Mouse (Mus musculus): ENCODE results near the gene Nxpe2.
"Not testable (repeated sequence)": the region's sequence is repeated elsewhere in the genome, so short reads cannot be mapped to it uniquely, and the experiment has no call there.

The Nxpe2 gene

GRCm38 (mm10) chr9:48353148-48353698 is at the start of gene Nxpe2:
Gene Nxpe2, minus strand, starts transcription at chr9:48353454.
- no peak for DNase-seq (ENCODE audit: low spot score)

- DNase-seq (ENCODE audit: low spot score) = no peak
Observed at GRCm38 (mm10) chr9:48389983-48390382, 36.7 kb upstream of the Nxpe2 start.

GRCm38 (mm10) chr9:48388451-48388850 is 35.2 kb upstream of the Nxpe2 start:
- no peak for DNase-seq (ENCODE audit: low spot score)

GRCm38 (mm10) chr9:48374357-48374756 is 21.1 kb upstream of the Nxpe2 start:
- DNase-seq (ENCODE audit: low spot score) = no peak

- DNase-seq (ENCODE audit: low spot score) = no peak
Observed at GRCm38 (mm10) chr9:48373232-48373878, 20.1 kb upstream of the Nxpe2 start.

- no peak for DNase-seq (ENCODE audit: low spot score)
Observed at GRCm38 (mm10) chr9:48362743-48363142, 9.5 kb upstream of the Nxpe2 start.

GRCm38 (mm10) chr9:48361815-48362631 is 8.8 kb upstream of the Nxpe2 start:
- no peak for DNase-seq (ENCODE audit: low spot score)

GRCm38 (mm10) chr9:48360826-48361225 is 7.6 kb upstream of the Nxpe2 start:
- no peak for DNase-seq (ENCODE audit: low spot score)

- no peak for DNase-seq (ENCODE audit: low spot score)
Observed at GRCm38 (mm10) chr9:48357097-48357496, 3.8 kb upstream of the Nxpe2 start.

- DNase-seq (ENCODE audit: low spot score) = peak; percentile 31
Observed at GRCm38 (mm10) chr9:48354793-48355192, 1.5 kb upstream of the Nxpe2 start.

GRCm38 (mm10) chr9:48354122-48354521 is 868 bp upstream of the Nxpe2 start:
- DNase-seq (ENCODE audit: low spot score) = no peak

GRCm38 (mm10) chr9:48345866-48346265 is 7.4 kb downstream of the Nxpe2 start:
- no peak for DNase-seq (ENCODE audit: low spot score)

- DNase-seq (ENCODE audit: low spot score) = no peak
Observed at GRCm38 (mm10) chr9:48345456-48345855, 7.8 kb downstream of the Nxpe2 start.

GRCm38 (mm10) chr9:48340708-48341380 is 12.4 kb downstream of the Nxpe2 start:
- no peak for DNase-seq (ENCODE audit: low spot score)

GRCm38 (mm10) chr9:48339563-48339962 is 13.7 kb downstream of the Nxpe2 start:
- DNase-seq (ENCODE audit: low spot score) = no peak

- no peak for DNase-seq (ENCODE audit: low spot score)
Observed at GRCm38 (mm10) chr9:48338783-48339455, 14.3 kb downstream of the Nxpe2 start.

GRCm38 (mm10) chr9:48329597-48329996 is 23.7 kb downstream of the Nxpe2 start:
- no peak for DNase-seq (ENCODE audit: low spot score)

- no peak for DNase-seq (ENCODE audit: low spot score)
Observed at GRCm38 (mm10) chr9:48326338-48326737, 26.9 kb downstream of the Nxpe2 start.

- no peak for DNase-seq (ENCODE audit: low spot score)
Observed at GRCm38 (mm10) chr9:48315825-48316224, 37.4 kb downstream of the Nxpe2 start.

GRCm38 (mm10) chr9:48314194-48314593 is 39.1 kb downstream of the Nxpe2 start:
- no peak for DNase-seq (ENCODE audit: low spot score)

GRCm38 (mm10) chr9:48311241-48311640 is 42.0 kb downstream of the Nxpe2 start:
- DNase-seq (ENCODE audit: low spot score) = no peak

- DNase-seq (ENCODE audit: low spot score) = not testable (repeated sequence)
Observed at GRCm38 (mm10) chr9:48303564-48303963, 49.7 kb downstream of the Nxpe2 start.

All from ovary, postnatal 10 days (tissue).